Mouse (Mus musculus) lung, postnatal 0 days (tissue): ENCODE measurements at regions not wholly inside any gene's neighbourhood (a gene's known extent, or its start where the extent isn't known, plus 50 kb on each side); places are given as distances from the start of the nearest gene placed in this dataset.

Source experiments
- CTCF ChIP-seq: IDR thresholded peaks from 2 replicates; pipeline ENCODE4 v1.5.1; 2016; ENCODE audit warnings: antibody characterized with exemption, mild to moderate bottlenecking
- EP300 ChIP-seq: IDR thresholded peaks from 2 replicates; pipeline ENCODE4 v1.6.1; 2016; ENCODE audit warnings: antibody characterized with exemption, mild to moderate bottlenecking, control low read depth

DNA sequence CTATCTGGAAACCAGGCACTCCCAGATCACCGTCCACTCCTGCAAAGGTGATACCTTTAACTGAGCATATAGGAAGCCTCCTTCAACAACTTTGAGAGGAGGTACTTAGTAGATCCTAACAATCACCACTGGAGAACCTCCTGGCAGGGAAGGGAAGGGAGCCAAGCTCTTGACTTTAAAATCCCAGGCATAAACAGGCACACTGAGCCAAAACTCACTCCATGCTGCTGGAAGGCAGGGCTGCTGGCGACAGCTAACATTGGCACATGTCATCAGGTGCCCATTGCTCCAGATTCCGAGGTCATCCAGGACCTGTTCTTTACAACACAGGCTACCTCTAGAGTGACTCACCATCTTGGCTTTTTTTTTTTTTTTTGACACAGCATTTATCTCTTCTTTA lies 170.9 kb upstream of the 1700066M21Rik start:
- TF ChIP-seq CTCF (no peak), EP300 (no peak)
